Mouse (Mus musculus) adrenal gland, adult 8-10 months (tissue): ENCODE measurements around the gene Zfp51. TPM values are rescaled to one million over a fixed set of nuclear protein-coding genes. Genes with fewer than 3 reads are reported as not detected.
A peak's percentile ranks its signal among the peaks of the same experiment; 100 is the strongest.
"Not testable (repeated sequence)": the region's sequence is repeated elsewhere in the genome, so short reads cannot be mapped to it uniquely, and the experiment has no call there.

Source experiments
- DNase-seq: peaks from one replicate; pipeline ENCODE4 v3.0.0; 2022
- total RNA-seq, 4 experiments: library from RNA; stranded (reverse); gene quantifications; 2 replicates each; pipeline ENCODE4 v1.2.4; 2022

Gene Zfp51
- total RNA-seq = 1 to 10 TPM; 6.3 to 8.4 (median 7.6) TPM

- peak; percentile 93 for DNase-seq
Measured at GRCm38 (mm10) chr17:21450138-21450704, at the start of gene Zfp51. TSS of gene Zfp51 (plus strand) at chr17:21450374.

DNA sequence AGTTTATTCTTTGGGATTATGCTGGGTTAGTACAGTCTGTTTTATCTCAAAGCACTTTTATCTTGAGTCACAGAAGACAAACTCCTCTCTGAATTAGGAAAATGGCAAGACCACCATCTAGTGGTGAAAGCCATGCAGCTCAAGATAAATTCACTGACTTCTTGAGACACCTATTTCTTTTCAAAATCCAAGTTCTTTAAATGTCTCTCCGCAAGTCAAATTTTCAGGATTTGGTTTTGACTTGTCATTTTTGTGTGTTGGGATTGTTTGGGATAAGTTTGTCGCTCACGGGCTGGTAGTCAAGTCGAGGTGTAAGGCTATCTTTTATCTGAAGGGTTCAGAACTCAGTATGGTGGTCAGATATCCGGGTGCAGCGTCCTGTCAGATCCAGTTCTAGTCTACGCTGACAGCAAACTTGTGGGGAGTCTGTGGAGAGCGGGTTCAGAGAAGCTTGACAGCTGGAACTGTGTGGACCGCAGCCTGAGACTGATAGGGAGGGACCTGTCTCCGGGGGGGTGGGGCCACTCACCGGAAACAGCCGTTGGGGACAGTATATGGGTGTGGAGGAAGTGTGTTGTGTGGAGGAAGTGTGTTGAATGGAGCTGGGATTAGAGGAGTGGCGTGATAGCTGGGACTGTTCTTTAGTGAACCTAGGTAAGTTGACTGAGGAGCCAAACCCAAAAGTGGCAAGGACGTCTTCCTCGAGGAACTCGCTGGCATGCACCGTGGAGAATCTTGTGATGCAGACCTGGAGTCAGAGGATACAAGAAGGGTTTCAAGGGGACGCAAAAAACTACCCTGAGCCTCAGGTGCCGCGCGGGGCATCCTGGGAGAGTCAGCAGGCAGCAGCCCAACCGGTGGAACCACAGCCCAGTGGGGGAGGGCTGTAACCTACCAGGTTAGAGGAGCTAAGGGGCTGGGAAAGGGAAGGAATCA is 27.2 kb upstream of the Zfp51 start, which contains the start of gene Zfp54:
TSS of gene Zfp54 (plus strand) at position 564 of the 936 bp plus-strand sequence.
- DNase-seq = peak; percentile 65

DNA sequence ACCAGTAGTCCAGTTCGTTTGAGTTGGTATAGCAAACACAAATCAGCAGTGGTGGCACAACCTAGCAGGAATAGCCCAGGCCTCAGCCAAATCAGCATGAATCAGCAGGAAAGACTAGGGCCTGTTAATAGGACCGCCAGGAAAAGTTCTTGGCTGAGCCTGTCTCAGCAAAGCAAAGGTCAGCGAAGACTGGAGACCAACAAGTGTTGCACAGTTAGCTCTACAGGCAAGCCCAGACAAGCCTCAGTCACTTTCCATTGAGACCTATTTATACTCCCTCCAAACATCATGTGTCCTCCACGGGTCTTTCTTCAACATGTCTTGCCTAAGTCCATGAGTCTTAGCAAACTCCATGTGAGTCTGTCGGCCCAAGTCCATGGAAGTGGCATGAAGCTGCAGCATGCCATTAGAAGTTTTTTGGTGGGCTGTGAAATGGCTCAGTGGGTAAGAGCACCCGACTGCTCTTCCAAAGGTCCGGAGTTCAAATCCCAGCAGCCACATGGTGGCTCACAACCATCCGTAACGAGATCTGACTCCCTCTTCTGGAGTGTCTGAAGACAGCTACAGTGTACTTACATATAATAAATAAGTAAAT is 11.3 kb upstream of the Zfp51 start:
- DNase-seq = not testable (repeated sequence)

DNA sequence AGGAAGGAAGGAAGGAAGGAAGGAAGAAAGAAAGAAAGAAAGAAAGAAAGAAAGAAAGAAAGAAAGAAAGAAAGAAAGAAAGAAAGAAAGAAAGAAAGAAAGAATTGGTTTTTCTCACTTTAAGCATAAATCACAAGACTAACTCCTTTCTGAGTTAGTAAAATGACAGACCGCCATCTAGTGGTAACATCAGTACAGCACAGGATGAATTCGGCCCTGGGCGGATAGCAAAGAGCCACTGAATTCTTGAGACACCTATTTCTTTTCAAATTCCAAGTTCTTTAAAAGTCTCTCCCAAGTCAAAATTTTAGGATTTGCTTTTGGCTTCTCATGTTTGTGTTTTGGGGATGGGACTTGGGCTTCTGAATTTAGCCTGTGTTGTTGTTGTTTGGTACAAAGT is 505 bp upstream of the Zfp51 start:
- DNase-seq = peak; percentile 46

GRCm38 (mm10) chr17:21463550-21463949 is 13.4 kb downstream of the Zfp51 start:
- DNase-seq = no peak

- DNase-seq = no peak
Measured at GRCm38 (mm10) chr17:21472032-21472652, 22.0 kb downstream of the Zfp51 start.

DNA sequence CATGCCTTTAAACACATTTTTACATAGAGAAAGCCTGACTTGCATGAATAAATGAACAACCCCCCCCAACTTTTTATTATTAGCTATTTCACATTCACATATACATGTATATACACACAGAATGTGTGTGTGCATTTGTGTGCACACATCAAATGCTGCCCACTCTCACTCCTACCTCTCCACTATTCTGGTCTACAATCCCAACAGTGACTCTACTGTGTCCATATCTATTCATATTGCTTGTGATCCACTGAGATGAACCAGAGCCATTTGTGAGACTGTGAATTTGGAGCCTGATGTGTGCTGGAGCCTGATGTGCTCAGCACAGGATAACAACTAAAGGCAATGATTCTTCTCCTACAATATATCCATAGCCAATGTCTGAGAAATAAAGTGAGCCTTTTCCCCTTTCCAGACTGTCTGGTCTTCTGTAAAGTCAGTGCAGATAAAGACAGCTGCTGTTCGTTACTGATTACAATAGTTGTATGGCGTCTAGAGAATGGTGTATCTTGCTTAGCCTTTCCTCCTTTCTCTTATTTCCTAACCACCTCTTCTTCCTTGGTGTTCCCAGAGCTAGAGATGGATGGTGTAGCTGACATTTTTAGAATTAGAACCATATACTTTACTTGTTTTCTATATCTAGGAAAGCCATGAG is 22.6 kb downstream of the Zfp51 start:
- no peak for DNase-seq

GRCm38 (mm10) chr17:21473362-21474190 is 23.4 kb downstream of the Zfp51 start:
- DNase-seq = no peak

- not testable (repeated sequence) for DNase-seq
Measured at GRCm38 (mm10) chr17:21474729-21475128, 24.6 kb downstream of the Zfp51 start.

- DNase-seq = not testable (repeated sequence)
Measured at GRCm38 (mm10) chr17:21475290-21475689, 25.1 kb downstream of the Zfp51 start.

- peak; percentile 45 for DNase-seq
Measured at GRCm38 (mm10) chr17:21476351-21476750, 26.2 kb downstream of the Zfp51 start.

GRCm38 (mm10) chr17:21478103-21478777 is 28.1 kb downstream of the Zfp51 start:
- DNase-seq = not testable (repeated sequence)

DNA sequence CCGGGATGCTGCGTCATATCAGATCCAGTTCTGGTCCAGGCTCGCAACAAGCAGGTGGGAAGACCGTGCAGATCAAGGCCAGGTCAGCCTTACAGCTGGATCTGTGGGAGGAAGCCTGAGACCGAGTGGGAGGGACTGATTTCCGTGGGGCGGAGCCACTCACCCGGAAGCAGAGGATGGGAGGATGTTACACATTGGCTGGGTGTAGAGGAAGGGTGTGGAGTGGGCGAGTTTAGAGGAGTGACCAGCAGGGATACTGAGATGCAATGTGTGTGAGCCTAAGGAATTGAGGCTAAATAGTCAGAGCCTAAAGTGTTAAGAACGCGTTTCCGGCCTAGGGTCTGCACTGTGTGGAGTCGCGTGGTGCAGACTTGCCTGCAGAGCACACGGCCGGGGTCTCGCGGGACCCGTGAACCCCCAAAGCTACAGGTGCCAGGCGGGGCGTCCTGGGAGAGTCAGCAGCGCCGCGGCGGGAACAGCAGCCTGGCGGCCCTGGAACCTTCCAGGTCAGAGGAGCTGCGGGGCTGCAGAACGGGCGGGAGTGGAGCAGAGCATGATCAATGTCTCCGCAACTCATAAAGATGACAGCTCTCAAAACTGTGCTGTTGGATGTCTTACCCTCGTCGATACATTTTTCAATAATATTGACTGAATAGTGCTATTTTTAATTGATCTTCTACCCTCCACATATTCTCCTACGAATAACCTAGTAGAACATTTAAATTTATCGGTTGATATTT is 38.8 kb downstream of the Zfp51 start, which contains the start of gene Zfp53:
TSS of gene Zfp53 (plus strand) at position 239 of the 740 bp plus-strand sequence.
- peak; percentile 89 for DNase-seq

DNA sequence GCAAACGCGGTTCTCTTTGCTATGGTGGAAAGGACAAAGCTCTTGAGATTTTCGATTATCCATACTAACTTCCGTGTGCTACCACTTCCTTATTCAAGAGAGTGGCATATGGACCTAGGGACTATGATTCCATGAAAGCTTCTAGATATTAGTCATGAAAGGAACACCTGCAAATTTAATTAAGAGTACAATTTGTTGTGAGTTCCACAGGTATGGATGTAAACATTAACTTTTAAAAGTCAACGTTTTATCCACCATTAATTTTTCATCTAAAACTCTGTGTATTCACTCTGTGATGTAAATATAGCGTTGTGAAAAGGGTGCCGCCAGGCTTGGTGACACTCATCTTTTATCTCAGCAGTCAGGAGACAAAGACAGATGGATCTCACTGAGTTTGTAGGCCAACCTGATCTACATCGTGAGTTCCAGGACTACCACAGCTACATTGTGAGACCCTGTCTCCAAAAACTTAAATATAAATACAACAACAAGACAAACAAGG is 39.4 kb downstream of the Zfp51 start:
- DNase-seq = no peak

DNA sequence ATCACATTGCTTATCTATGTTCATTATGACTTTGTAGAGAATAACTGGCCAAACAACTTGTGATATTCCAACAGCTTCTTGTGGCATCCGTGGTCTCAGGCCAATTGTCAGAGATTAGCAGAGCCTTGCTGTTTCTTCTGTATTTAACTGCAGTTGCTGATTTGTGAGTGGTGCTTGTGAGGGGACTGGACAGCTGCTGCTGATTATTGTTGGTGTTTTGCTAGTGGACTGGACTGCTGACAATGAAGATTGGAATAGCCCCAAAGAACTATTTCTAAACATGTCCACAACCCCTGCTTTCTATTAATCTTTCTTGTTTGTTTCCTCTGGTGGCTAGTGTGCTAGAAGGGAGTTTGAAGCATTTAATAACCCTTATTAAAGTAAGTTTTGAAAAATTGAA is 51.2 kb downstream of the Zfp51 start:
- no peak for DNase-seq

DNA sequence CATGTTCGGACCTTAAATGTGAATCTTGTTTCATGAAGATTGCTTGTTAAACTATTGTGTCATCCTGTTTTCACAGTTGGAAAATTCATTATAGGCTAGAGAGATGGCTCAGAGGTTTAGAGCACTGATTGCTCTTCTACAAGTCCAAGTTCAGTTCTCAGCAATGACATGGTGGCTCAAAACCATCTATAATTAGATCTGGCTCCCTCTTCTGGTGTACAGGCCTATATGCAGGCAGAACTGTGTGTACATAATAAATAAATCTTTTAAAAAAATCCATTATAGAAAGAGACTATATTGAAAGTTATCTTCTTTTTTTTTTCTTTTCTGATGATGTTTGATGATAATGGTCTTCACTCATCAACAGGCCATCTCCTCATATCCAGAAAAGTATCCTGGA is 54.4 kb downstream of the Zfp51 start:
- no peak for DNase-seq

GRCm38 (mm10) chr17:21506258-21506657 is 56.1 kb downstream of the Zfp51 start:
- no peak for DNase-seq

- DNase-seq = no peak
Measured at GRCm38 (mm10) chr17:21509756-21510155, 59.6 kb downstream of the Zfp51 start.
